Mouse (Mus musculus): ENCODE measurements around the gene Heg1. TPM values are rescaled to one million over a fixed set of nuclear protein-coding genes. Genes with fewer than 3 reads are reported as not detected.

The Heg1 gene
- total RNA-seq, 2 experiments from 2014 or later: 26.6 to 43.2 TPM

DNA sequence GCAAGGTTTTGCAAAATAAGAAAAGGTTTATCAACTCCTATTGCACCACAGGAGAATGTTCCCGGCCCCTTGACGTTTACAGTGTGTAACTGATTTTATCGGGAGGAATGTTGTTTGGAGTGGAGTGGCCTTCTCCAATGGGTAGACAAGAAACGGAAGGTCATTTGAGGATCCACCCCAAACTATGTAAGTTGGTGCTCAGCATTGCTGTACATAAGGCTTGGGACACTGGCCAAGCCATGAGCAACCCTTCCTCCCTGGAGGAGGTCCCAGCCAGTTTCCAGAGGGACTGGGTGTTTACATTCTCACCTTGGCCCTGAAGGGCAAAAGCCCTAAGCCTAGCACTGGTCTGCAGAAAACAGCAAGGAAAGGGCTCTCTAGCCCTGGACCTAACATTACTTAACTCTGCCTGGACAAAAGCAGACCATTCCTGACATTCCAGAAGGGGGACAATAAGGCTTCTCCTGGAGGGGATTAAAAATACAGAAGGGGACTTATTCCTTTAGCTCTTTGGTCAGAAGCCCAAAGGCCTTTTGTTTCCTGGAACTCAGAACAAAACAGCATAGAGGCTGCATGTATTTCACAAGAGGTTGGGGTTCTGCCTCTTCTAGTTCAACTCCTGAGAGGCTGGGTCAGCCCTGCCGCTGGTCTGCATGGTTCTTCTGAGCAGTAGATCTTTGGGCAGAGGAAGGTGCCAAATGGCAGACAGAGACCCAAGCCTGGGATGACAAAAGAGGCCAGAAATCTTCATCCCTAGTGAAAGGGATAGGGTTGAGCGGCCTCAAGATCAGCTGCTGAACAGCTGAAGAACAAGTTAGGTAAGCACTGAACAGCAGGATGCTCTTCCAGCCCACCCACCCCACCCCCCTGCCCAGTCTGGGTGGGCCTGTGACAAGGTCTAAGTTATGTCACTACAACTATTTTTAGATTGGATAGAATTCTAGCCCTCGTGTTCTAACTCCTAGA is 7.5 kb upstream of the Heg1 start:
- ATAC-seq (replicated peaks; ENCODE audit: poor library complexity): no peak

GRCm38 (mm10) chr16:33677313-33677690 is 6.9 kb upstream of the Heg1 start:
- no peak for ATAC-seq (replicated peaks; ENCODE audit: poor library complexity)

DNA sequence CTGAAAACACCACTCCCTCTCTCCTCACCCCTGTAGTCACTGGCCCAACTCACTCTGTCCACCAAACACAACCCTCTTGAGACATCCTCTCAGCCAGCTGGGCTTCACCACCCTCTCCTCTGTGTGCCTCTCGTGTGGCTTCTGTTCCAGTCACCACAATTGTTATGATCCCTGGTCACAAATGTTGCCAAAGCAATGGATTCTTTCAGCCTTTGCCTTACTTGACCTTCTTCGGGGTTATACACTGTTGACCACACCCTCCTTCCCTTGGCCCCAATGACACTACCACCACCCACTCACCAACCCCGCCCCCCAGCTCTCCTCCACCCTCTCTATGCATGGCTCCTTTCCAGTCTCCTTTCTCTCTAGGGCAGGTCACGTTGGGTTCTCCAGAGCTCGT is 6.3 kb upstream of the Heg1 start:
- no peak for ATAC-seq (replicated peaks; ENCODE audit: poor library complexity)

- no peak for ATAC-seq (replicated peaks; ENCODE audit: poor library complexity)
These were observed 3.9 kb upstream of the Heg1 start for GRCm38 (mm10) chr16:33680271-33680670.

DNA sequence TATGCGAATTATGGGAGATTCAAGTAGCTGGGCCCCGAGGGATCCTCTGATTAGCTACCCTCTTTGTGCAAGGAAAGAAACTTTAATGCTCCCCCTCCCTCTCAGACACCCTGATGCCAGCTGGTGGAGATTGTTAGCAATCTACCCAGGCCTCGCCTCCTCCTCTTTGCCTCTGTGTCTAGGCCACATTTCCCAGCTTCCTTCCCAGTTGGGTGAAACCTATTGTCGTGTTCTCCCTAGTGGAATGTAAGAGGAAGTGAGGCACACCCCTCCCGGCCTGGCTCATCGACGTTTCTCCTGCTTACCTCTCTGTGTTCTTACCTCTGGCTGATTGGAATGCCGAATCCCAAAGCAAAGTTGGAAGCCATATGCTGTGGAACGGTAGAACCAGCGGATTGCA is 3.4 kb upstream of the Heg1 start:
- ATAC-seq (replicated peaks; ENCODE audit: poor library complexity): no peak

- no peak for ATAC-seq (replicated peaks; ENCODE audit: poor library complexity)
These were observed 2.5 kb upstream of the Heg1 start for GRCm38 (mm10) chr16:33681661-33682060.

DNA sequence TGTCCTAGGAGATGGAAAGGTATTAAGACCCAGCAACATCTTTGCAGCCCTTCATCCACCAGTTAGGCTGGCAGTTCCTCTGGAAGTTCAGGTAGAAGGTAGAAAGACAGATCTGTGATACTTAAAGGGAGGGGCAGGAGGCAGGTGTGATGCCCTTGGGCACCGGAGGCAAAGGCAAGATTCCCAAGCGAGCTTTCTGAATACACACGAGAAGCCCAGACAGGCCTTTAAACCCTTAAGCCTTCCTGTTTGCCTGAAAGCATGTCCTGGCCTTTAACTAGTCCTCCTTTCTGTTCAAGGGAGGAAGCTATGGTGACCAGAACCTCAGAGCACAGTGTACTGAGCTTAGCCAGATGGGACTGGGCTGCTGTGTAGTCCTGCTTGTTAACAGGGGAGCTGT is 1.5 kb upstream of the Heg1 start:
- no peak for ATAC-seq (replicated peaks; ENCODE audit: poor library complexity)

DNA sequence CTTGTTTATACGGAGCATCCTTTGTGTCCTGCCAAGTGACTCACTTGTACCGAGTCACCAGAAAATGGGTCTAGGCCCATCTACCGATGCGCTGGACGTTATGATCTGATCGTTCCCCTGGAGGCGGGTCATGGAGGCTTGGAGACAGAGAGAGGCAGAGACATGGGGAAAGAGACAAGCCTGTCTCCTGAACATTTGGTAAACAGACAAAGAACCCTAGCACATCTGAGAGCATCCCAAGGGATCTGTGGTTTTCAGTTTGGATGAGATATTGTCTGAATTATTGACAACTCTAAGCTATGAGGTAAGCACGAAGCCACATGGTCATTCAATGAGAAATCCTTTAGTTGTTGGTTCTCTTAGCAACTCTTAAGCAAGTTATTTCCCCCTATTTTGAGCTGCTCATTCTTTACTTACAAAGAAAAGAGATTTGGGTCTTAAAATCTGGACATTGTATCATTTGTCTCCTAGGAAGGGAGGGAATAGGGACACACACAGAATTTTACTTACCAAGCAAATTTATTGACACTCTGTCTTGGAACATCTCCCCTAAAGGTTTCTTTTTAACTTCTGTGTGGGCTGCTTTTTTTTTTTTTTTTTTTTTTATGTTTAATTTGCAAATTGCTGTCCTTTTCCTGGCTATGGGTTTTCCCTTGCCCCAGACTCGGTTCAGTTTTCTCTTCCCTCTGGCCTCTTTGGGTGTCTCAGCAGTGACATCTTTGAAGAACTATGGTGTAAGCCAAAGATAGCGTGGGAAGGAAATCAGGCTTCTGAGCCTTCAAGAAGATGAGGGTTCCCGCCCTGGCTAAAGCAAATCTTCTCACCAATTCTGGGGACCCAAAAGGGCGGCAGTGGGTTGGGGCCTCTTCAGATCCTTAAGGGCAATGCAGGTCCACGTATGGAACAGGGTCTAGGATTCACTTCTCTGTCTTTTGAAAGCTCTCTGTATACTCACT is 686 bp upstream of the Heg1 start:
- ATAC-seq (replicated peaks; ENCODE audit: poor library complexity): no peak

GRCm38 (mm10) chr16:33684703-33685701 is 832 bp downstream of the Heg1 start:
- ATAC-seq (replicated peaks; ENCODE audit: poor library complexity): peak; percentile 45

DNA sequence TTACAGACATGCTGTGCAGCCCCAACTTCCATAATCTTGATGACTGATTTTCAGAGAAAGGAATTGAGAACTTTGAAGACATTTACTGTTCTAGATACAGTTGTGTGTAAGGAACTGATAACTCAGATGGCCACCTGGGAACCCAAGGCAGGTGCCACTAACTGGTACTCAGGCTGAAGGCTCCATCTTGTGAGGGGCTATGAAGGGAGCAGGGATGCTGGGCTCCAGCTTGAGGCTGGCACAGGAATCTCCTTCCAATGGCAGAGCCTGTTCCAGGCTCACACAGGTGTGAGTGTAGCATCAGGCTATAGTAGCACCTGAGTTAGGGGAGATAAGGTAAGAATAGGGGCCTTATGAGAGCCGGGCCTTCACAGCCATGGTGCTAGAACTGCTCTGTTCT is 1.9 kb downstream of the Heg1 start:
- ATAC-seq (replicated peaks; ENCODE audit: poor library complexity): no peak

DNA sequence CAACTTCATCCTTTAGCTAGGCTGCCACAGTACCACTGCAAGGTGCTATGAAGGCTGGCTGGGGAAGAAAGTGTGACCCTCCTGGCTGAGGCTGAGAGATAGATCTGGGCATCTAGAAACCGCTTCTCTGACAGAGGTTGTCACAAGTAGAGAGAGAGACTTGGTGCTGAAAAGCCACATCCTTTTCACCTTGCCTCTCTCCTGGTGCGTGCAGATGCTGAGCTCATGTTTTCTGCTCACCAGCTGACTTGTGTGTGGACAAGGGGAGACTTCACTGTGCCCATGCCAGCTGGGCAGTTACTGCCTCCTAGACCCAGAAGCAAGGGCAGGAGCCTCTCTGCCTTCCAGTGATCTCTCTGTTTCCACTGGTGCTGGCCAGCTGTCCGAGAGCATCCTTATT is 3.6 kb downstream of the Heg1 start:
- no peak for ATAC-seq (replicated peaks; ENCODE audit: poor library complexity)

DNA sequence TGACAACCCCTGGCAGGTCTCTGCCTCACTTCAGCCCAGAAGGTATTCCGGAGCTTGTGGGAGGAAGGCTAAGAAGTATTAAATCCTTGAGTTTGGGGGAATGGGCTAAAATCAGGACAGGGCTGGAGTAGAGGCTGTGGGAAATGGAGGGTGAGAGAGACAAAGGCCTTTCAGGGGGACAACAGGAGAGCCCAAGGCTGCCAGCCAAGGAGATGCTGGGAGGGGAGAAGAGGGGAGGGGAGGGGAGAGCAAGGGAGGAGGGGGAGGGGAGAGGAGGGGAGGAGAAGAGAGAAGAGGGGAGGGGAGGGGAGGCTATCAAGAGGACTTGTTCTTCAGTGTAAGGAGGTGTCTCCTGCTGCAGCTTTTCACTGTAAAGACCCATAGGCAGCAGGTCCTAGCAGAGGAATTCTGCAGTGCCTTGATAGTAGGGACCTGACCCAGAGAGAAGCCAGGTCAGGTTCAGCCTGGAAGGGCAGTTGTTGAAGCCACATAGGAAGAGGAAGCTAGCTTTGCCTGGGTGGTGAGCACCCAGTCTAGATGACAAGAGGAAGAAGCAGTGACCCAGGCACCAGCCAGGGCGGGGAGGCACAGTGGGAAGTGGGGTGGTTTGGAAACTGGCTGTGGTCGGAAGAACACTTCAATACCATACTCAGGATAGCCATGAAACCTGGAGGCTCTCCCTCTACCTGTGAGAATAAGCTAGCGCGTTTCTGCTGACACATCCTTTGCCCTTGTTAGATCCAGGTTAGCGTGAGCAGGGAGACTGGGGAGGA is 7.0 kb downstream of the Heg1 start:
- ATAC-seq (replicated peaks; ENCODE audit: poor library complexity): peak; percentile 93

GRCm38 (mm10) chr16:33693553-33693952 is 9.4 kb downstream of the Heg1 start:
- ATAC-seq (replicated peaks; ENCODE audit: poor library complexity): no peak

GRCm38 (mm10) chr16:33696811-33697575 is 12.8 kb downstream of the Heg1 start:
- ATAC-seq (replicated peaks; ENCODE audit: poor library complexity): peak; percentile 34

DNA sequence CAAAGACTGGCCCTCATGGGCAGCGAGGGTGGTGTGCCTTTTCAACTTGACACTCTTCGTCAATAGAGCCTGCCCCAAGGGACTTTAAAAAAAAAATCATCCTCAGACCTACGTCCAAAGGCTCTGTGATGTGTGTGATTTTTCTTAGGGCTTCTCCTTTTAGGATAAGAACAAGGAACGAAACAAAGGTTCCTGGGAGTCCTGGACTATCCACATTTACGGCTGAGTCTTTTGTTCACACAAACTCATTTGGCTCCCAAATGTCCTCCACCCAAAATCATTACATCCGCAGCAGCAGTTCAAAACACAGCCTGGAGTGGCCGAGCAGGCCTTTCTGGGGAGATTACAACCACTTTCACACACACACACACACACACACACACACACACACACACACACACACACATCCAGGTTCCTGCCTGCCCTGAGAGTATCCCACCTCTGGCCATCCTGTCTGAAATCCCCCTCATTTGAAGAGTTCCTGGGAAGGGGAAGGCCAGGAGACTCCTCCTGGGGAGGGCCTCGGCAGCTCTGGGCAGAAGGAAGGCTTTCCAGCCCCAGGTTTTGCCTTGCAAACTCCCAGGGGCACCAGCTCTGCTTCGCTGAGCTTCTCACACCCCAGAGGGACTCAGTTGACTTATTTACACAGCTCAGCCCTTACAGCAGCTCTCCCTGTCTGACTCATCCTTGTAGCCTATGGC is 13.6 kb downstream of the Heg1 start:
- no peak for ATAC-seq (replicated peaks; ENCODE audit: poor library complexity)

- no peak for ATAC-seq (replicated peaks; ENCODE audit: poor library complexity)
These were observed 14.2 kb downstream of the Heg1 start for GRCm38 (mm10) chr16:33698277-33698790.

GRCm38 (mm10) chr16:33700584-33700983 is 16.4 kb downstream of the Heg1 start:
- no peak for ATAC-seq (replicated peaks; ENCODE audit: poor library complexity)

DNA sequence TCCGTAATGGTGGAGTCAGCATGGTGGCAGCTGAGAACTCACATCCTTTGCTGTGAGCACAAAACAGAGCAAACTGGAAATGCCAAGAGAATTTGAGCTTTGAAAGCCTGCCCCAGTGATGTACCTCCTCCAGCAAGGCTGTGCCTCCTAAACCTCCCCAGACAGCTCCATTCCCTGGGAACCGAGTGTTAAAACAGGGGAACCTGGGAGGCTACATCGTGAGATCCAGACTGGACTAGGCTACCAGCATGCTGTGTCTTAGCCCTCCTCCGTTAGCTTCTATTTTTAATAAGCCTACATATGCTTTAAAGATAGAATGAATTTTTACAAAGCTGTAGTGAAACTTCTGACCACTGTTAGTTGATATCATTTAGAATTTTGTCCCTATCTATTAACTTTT is 17.7 kb downstream of the Heg1 start:
- no peak for ATAC-seq (replicated peaks; ENCODE audit: poor library complexity)
